9 mouse cellular contexts compared by ENCODE assay signal in the genomic region with DNA sequence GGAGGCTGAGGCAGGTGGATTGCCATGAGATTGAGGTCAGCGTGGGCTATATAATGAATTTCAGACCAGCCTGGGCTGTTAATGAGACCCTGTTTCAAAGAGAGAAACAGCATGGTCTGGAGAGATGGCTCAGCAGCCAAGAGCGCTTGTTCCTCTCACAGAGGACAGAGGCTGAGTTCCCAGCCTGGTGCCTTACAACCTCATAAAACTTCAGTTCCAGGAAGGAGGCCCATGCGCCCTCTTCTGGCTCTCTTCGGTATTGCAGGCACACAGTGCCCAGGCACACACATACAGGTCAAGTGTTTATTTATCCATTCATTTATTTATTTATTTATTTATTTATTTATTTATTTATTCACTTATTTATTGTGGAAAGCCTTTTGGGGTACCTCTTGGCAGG. TPM values are rescaled to one million over a fixed set of nuclear protein-coding genes. Genes with fewer than 3 reads are reported as not detected.
DNase-seq lines count a peak whose midpoint lies in the region; ATAC-seq and TF ChIP-seq lines count a peak whose summit lies in the region.
"Had no signal": no experiment of that assay in that cellular context is flagged by ENCODE, and none has a peak within 500 bp of the region (broad histone marks: within the 10 kb centered on the region; RNA-seq: fewer than 3 reads in every experiment).

No protein-coding gene starts in this region.

- TF ChIP-seq CTCF in bone marrow macrophage, adult 2 months (IDR thresholded peaks at IDR 0.05; ENCODE audit: low read depth, low read length): peak; percentile 43; the same call in 1 of the 2 replicates

- WGBS in forebrain, embryonic 10.5 days: 27% methylated on average over 4 of the region's 4 CpGs
- 26% methylated on average over 4 of the region's 4 CpGs for WGBS in hindbrain, embryonic 16.5 days
- 23% methylated on average over 4 of the region's 4 CpGs for WGBS in limb, embryonic 13.5 days

- ATAC-seq in hindbrain, embryonic 16.5 days: peak; percentile 37; the same call in 1 of the 2 replicates
- peak; percentile 51 for ATAC-seq in limb, embryonic 13.5 days (ENCODE audit: low FRiP score, low read depth)
- no peak for ATAC-seq in activated CD4-positive, CD25-positive, alpha-beta regulatory T cell, adult 4 months

- no peaks in the 10 kb centered on the region for H3K4me1 ChIP-seq in bone marrow macrophage, adult 2 months (ENCODE audit: control insufficient read depth, insufficient read depth, low read length)
- no peaks in the 10 kb centered on the region for H3K4me1 ChIP-seq in forebrain, embryonic 10.5 days
- H3K4me1 ChIP-seq in hindbrain, embryonic 16.5 days (ENCODE audit: control insufficient read depth, insufficient read depth, low read depth, low read length): no peaks in the 10 kb centered on the region
- H3K4me1 ChIP-seq in limb, embryonic 13.5 days: no peaks in the 10 kb centered on the region
- H3K4me1 ChIP-seq: heart, embryonic 13.5 days had no signal

- DNase-seq in right cerebral cortex, postnatal 14 days: peak; percentile 34
- DNase-seq in right cerebral cortex, postnatal 25 days: no peak
- peak; percentile 80 for DNase-seq in forebrain, embryonic 10.5 days (ENCODE audit: extremely low spot score, low spot score)
- DNase-seq in naive thymus-derived CD4-positive, alpha-beta T cell, adult 2 months (ENCODE audit: low read depth): peak; percentile 64

- H3K36me3 ChIP-seq in forebrain, embryonic 10.5 days (replicated peaks): no peaks in the 10 kb centered on the region
- no peaks in the 10 kb centered on the region for H3K36me3 ChIP-seq in hindbrain, embryonic 16.5 days (ENCODE audit: control insufficient read depth, insufficient read depth, low read length)
- H3K36me3 ChIP-seq in limb, embryonic 13.5 days: no peaks in the 10 kb centered on the region
- H3K36me3 ChIP-seq: heart, embryonic 13.5 days had no signal

- TF ChIP-seq POLR2A in bone marrow macrophage, adult 2 months (IDR thresholded peaks at IDR 0.05; ENCODE audit: borderline replicate concordance, low read depth, low read length): no peak

- H3K9me3 ChIP-seq in forebrain, embryonic 10.5 days: no peaks in the 10 kb centered on the region
- H3K9me3 ChIP-seq in hindbrain, embryonic 16.5 days (ENCODE audit: control insufficient read depth, low read length): no peaks in the 10 kb centered on the region
- H3K9me3 ChIP-seq in limb, embryonic 13.5 days: no peaks in the 10 kb centered on the region
- H3K9me3 ChIP-seq: heart, embryonic 13.5 days had no signal

- no peak overlapping the region for H3K4me3 ChIP-seq in bone marrow macrophage, adult 2 months (ENCODE audit: insufficient read depth, low read length)
- H3K4me3 ChIP-seq in forebrain, embryonic 10.5 days: no peak overlapping the region
- H3K4me3 ChIP-seq in hindbrain, embryonic 16.5 days (ENCODE audit: low read length): no peak overlapping the region
- H3K4me3 ChIP-seq in limb, embryonic 13.5 days: no peak overlapping the region
- H3K4me3 ChIP-seq: heart, embryonic 13.5 days had no signal

- no peaks in the 10 kb centered on the region for H3K27me3 ChIP-seq in forebrain, embryonic 10.5 days (ENCODE audit: poor library complexity, severe bottlenecking)
- H3K27me3 ChIP-seq in hindbrain, embryonic 16.5 days (replicated peaks; ENCODE audit: control insufficient read depth, insufficient read depth, low read length): no peaks in the 10 kb centered on the region
- no peaks in the 10 kb centered on the region for H3K27me3 ChIP-seq in limb, embryonic 13.5 days
- H3K27me3 ChIP-seq: heart, embryonic 13.5 days had no signal

- no peak overlapping the region for H3K4me2 ChIP-seq in hindbrain, embryonic 16.5 days (ENCODE audit: low read length)
- no peak overlapping the region for H3K4me2 ChIP-seq in limb, embryonic 13.5 days (replicated peaks)
- H3K4me2 ChIP-seq: heart, embryonic 13.5 days had no signal

- no peak overlapping the region for H3K9ac ChIP-seq in hindbrain, embryonic 16.5 days (ENCODE audit: low read depth, low read length)
- no peak overlapping the region for H3K9ac ChIP-seq in limb, embryonic 13.5 days
- H3K9ac ChIP-seq: heart, embryonic 13.5 days had no signal

- no peak overlapping the region for H3K27ac ChIP-seq in bone marrow macrophage, adult 2 months (ENCODE audit: insufficient read depth, low read depth, low read length)
- H3K27ac ChIP-seq in forebrain, embryonic 10.5 days: no peak overlapping the region
- H3K27ac ChIP-seq in hindbrain, embryonic 16.5 days (ENCODE audit: low read depth, low read length): no peak overlapping the region
- no peak overlapping the region for H3K27ac ChIP-seq in limb, embryonic 13.5 days
- H3K27ac ChIP-seq: heart, embryonic 13.5 days had no signal

RNA-seq across cellular contexts. Expression of a gene that starts 7.7 kb away (rescaled TPM):
- not detected in 2 replicates for polyA plus RNA-seq in bone marrow macrophage, adult 2 months (2012; ENCODE audit: insufficient read depth, insufficient read length, missing spikeins)
- 1.4 and 2.1 TPM in 2 replicates for polyA plus RNA-seq in forebrain, embryonic 10.5 days (2016; fragmentation: Nextera tagmentation; extraction: Ambion mirVana)
- 0.81 and 1.5 TPM in 2 replicates for polyA plus RNA-seq in hindbrain, embryonic 16.5 days (2015; fragmentation: Nextera tagmentation; extraction: Ambion mirVana)
- 4.2 and 5.4 TPM in 2 replicates for polyA plus RNA-seq in limb, embryonic 13.5 days (2015; fragmentation: Nextera tagmentation; extraction: Ambion mirVana)
- not detected for polyA plus RNA-seq in activated CD4-positive, CD25-positive, alpha-beta regulatory T cell, adult 4 months (2017; shearing (Covaris generic))

RNA-seq across cellular contexts. Expression of a gene that starts 47.3 kb away (rescaled TPM):
- 3.9 and 5.2 TPM in 2 replicates for polyA plus RNA-seq in bone marrow macrophage, adult 2 months (2012; ENCODE audit: insufficient read depth, insufficient read length, missing spikeins)
- 20.0 and 21.6 TPM in 2 replicates for polyA plus RNA-seq in forebrain, embryonic 10.5 days (2016; fragmentation: Nextera tagmentation; extraction: Ambion mirVana)
- polyA plus RNA-seq in hindbrain, embryonic 16.5 days (2015; fragmentation: Nextera tagmentation; extraction: Ambion mirVana): 17.7 and 19.9 TPM in 2 replicates
- polyA plus RNA-seq in limb, embryonic 13.5 days (2015; fragmentation: Nextera tagmentation; extraction: Ambion mirVana): 24.0 and 26.3 TPM in 2 replicates
- polyA plus RNA-seq in activated CD4-positive, CD25-positive, alpha-beta regulatory T cell, adult 4 months (2017; shearing (Covaris generic)): 1 to 10 TPM; 2.0 to 2.5 TPM

RNA-seq across cellular contexts. Expression of a gene that starts 54.4 kb away (rescaled TPM):
- polyA plus RNA-seq in bone marrow macrophage, adult 2 months (2012; ENCODE audit: insufficient read depth, insufficient read length, missing spikeins): 27.3 and 33.3 TPM in 2 replicates
- 192 and 194 TPM in 2 replicates for polyA plus RNA-seq in forebrain, embryonic 10.5 days (2016; fragmentation: Nextera tagmentation; extraction: Ambion mirVana)
- 67.4 and 82.0 TPM in 2 replicates for polyA plus RNA-seq in hindbrain, embryonic 16.5 days (2015; fragmentation: Nextera tagmentation; extraction: Ambion mirVana)
- polyA plus RNA-seq in limb, embryonic 13.5 days (2015; fragmentation: Nextera tagmentation; extraction: Ambion mirVana): 157 and 161 TPM in 2 replicates
- polyA plus RNA-seq in activated CD4-positive, CD25-positive, alpha-beta regulatory T cell, adult 4 months (2017; shearing (Covaris generic)): 10 to 100 TPM; 64.4 to 75.0 TPM

RNA-seq across cellular contexts. Expression of a gene that starts 54.5 kb away (rescaled TPM):
- 27.4 and 31.7 TPM in 2 replicates for polyA plus RNA-seq in bone marrow macrophage, adult 2 months (2012; ENCODE audit: insufficient read depth, insufficient read length, missing spikeins)
- polyA plus RNA-seq in forebrain, embryonic 10.5 days (2016; fragmentation: Nextera tagmentation; extraction: Ambion mirVana): 77.0 and 78.9 TPM in 2 replicates
- 7.2 and 9.5 TPM in 2 replicates for polyA plus RNA-seq in hindbrain, embryonic 16.5 days (2015; fragmentation: Nextera tagmentation; extraction: Ambion mirVana)
- 29.3 and 32.8 TPM in 2 replicates for polyA plus RNA-seq in limb, embryonic 13.5 days (2015; fragmentation: Nextera tagmentation; extraction: Ambion mirVana)
- polyA plus RNA-seq in activated CD4-positive, CD25-positive, alpha-beta regulatory T cell, adult 4 months (2017; shearing (Covaris generic)): 1 to 10 TPM; 3.8 to 4.0 TPM
